Mouse (Mus musculus): ENCODE measurements at regions not wholly inside any gene's neighbourhood (a gene's known extent, or its start where the extent isn't known, plus 50 kb on each side); places are given as distances from the start of the nearest gene placed in this dataset.

GRCm38 (mm10) chr9:47909051-47909450 lies 252.8 kb upstream of the Nxpe4 start:
- no peak for DNase-seq

- DNase-seq: no peak
Observed at GRCm38 (mm10) chr9:47910501-47910906, 251.3 kb upstream of the Nxpe4 start.

- DNase-seq: no peak
Observed at GRCm38 (mm10) chr9:47912823-47913222, 249.0 kb upstream of the Nxpe4 start.

DNA sequence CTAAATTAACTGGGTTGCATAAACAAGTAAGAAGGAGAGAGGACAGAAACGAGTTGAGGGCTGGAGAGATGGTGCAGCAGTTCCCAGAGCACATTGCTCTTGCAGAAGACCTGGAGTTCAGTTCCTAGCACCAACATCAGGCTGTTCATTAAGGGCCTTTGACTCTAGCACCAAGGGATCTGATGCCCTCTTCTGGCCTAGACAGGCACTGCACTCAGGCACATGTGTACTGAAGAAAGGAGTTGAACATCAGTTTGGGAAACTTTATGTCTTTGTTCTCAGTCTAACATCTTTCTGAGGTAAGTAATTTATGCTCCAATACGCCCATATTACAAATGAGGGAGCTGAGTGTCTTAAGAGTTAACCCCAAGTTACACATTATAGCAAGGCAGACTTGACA lies 226.5 kb upstream of the Nxpe4 start:
- DNase-seq: peak; percentile 1

- DNase-seq: no peak
Observed at GRCm38 (mm10) chr9:47935957-47936457, 225.8 kb upstream of the Nxpe4 start.

- no peak for DNase-seq
Observed at GRCm38 (mm10) chr9:47938941-47939710, 222.7 kb upstream of the Nxpe4 start.

DNA sequence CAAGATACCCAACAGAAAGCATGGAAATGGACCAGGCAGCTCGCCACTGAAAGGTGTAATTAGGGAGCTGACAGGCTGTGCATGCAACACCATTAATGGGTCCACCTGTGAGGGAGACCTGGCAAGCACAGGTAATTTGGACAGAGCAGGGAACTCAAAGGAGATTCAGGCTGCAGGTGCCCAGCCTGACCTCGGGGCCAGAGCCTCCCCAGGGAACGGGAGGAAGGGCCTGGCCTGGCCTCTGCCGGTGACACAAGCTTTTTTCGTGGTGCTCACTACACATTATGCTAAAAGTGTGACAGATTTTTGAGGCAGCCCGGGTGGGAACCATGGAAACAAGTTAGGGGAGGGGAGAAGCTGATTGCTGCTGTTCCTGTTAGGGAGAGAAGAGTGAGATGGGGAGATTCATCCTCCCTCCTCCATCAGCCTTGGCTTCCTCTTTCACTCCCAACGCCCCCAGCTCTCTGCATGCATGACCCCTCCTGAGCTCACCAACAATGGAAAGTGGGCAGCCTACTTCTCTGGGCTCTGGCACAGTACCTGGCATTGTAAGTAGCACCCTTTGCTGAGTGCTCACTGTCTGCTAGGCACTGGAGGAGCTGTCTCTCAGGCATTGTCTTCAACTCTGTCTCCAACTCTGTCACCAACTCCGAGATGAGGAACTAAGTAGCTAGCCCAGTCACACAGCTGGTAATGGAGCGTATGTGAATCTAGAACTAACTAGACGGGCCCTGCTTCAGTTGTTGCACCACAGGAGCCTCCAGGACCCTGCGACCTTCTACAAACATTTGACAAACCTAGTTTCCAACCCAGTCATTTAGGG lies 218.9 kb upstream of the Nxpe4 start:
- no peak for DNase-seq

DNA sequence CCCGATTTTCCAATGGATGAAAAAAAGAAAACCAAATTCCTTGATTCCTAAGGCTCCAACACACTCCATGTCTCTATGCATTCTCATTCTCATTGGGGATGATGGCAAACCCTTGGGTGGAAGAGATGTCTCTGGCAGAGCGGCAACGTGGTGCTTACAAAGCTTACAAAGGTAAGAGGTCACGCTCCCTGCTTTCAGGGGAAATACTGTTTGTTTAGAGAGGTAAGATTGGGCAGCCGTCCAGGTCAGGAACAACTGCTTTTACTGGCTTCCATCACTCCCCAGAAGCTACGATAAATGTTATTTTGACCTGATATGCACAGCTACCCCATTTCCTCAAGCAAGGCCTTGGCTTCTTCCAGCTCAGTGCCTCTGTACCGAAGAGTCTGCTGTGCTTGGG lies 215.6 kb upstream of the Nxpe4 start:
- no peak for DNase-seq

DNA sequence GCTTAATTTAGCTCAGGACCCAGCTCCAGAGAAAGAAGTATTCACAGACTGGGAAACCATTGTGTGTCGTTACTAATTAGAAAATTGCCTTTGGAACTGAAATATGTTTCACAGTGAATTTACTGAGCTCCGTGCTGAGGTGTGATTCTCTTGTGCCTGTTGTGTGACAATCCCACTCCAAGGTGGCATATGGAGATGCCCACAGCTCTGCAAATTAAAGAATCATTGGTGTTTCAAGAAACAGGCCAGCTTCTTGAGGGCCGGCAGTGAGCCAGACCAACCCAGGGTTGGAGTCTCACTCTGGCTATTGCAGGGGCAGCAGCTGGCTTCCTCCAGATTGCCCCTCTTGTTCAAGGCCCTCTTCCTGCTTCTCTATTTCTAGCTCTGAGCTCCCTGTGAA lies 203.9 kb upstream of the Nxpe4 start:
- DNase-seq: no peak

GRCm38 (mm10) chr9:47958861-47959260 lies 203.0 kb upstream of the Nxpe4 start:
- no peak for DNase-seq

DNA sequence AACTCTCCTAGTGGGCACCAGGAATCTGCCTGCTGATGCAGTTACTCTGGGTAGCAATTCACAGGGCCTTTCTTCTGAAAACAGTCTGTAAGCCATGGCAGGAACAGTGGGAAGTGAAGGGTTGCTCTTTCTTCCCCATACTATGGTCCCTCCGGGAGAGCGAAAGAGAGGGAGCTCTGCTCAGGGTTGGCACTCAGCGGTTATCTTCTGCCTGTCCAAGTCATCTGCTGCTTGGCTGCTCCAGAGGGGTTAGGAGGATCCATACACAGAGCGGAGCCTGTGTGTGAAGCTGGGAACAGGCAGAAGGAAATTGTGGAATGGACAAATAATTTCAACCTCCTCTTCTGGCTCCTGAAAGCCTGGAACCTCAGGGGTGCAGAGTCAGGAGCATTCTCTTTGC lies 200.6 kb upstream of the Nxpe4 start:
- DNase-seq: no peak

DNA sequence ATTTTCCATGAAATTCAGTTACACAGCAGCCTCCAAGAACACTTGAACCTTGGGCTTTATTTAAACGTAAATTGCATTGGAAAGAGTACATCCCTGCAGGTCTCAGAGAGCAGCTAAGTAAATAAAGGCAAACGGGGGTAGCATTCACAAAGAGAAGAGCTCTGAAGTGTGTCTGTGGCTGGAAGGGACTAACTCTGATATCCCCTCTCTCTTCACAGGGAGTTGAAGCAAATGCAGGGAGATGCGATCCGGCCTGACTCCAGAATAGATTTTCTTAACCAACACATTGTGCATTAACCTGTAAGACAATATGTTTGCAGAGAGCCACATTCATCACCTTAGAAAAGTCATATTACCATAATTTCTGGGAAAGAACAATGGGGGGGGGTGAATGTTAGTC lies 199.7 kb upstream of the Nxpe4 start:
- no peak for DNase-seq

GRCm38 (mm10) chr9:47962589-47962988 lies 199.2 kb upstream of the Nxpe4 start:
- no peak for DNase-seq

DNA sequence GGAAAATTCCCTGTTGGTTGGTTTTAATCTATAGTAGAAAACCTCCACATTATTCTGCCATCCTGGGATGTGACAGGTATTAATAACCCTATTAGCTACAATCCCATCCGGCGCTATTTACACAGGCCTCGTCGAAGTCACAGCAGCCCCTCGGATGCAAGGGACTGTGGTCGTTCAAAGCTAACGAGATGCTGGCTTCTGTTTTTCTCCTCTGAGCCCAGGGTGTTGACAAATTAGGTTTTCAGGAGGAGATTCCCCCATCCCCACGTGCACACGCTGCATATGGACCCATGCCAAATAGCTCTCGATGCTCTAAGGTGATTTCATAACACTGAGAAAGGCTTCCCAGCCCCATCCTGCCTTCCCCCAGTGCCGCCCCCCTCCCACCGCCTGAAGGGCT lies 188.7 kb upstream of the Nxpe4 start:
- no peak for DNase-seq

DNA sequence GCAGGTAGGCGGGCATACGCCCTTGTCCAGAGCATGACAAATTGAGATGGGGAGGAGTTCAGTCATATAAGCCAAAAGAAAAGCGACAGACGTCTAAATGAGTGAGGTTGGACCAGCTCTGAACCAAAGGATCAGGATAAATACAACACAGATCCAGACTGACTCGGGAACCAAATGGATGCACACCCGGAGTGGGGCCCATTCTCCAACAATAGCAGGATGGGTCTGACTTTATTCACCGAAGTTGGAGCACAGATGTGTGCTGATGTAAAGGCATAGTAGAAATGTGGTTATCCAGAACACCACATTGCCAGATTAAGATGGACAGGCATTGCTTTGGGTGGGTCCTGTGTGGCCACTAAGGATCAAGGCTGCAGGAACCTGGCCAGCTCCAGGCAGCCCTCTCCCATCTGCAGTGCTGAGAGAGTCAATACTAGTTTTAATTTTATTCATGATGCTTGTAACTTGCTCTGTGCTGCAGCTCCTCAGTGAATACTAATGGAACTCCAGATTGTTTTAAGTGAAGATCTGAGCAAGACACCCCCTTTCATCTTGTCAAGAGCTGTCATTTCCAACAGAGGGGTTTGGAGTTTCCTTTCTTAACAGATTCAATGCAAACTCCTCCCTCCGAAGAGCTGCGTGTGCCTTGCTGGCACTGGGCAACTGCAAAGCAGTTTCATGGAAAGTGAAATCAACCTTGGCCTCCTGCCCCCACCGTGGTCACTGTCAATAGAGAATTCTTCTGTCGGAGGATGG lies 176.3 kb upstream of the Nxpe4 start:
- no peak for DNase-seq

- DNase-seq: no peak
Observed at GRCm38 (mm10) chr9:47987266-47987665, 174.6 kb upstream of the Nxpe4 start.

DNA sequence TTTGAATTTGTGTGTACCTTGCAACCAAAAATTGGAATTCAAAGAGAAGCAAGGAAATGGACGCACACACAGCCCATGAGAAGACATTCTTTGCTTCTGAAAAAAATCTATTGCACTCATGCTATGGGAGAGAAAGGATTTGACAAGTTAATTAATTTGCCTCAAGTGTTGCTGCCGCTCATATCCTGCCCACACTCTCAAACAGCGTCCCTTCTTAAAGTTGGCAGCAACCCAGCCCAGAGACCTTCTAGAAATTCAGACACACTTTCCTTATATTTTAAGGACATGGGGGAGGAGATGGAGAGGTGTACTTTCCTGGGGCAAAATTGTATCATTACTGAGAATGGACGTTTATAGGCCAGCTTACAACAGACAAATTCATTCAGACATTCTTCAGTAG lies 167.2 kb upstream of the Nxpe4 start:
- DNase-seq: no peak

DNA sequence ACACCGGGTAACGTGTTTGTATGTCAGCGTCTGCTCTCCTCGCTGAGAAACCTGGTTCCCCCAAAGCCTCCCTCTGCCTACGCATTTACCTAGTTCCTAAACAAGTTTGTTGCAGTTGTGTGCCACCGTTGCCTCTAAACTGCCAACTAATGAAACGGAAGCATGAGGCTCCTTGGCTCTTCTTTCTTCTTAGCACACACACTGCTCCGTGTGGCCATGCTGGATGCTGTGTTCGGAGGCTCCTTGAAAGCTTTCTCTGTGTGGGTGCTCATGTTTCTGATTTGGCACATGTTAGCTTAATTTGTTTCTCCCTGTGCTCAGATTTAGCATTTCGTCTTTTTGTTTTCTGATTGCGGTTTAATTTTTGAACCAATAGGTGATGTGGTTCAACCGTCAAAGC lies 162.2 kb upstream of the Nxpe4 start:
- DNase-seq: no peak

- DNase-seq: no peak
Observed at GRCm38 (mm10) chr9:48029021-48029420, 132.8 kb upstream of the Nxpe4 start.

DNA sequence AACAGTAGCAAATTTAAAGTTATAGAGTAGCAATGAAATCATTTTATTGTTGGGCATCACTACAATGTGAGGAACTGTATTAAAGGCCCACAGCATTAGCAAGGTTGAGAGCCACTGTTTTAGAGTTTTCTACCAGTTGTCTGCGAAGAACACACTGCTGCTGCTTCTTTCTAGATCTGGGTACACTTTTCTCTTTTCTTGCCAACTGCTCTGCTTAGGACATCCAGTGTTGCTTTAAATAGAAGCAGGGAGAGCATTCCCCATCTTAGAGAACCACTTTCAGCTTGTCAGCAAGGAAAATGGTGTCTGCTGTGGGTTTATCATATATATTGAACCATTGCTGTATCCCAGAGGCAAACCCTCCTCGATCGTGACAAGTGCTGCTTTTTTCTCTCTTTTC lies 131.0 kb upstream of the Nxpe4 start:
- DNase-seq: no peak

GRCm38 (mm10) chr9:48035959-48036358 lies 125.9 kb upstream of the Nxpe4 start:
- no peak for DNase-seq

DNA sequence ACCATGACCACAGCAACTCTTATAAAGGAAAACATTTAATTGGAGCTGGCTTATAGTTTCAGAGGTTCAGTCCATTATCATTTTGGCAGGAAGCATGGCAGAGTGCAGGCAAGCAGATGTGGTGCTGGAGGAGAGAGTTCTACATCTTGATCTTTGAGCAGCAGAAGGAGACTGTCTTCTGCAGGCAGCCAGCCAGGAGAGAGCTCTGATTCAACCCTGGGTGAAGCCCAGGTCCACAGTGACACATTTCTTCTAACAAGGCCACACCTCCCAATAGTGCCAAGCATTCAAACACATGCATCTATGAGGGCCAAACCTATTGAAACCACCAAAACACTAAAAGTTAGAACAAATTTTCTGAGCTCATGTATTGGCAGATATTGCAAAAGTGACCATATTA lies 117.0 kb upstream of the Nxpe4 start:
- no peak for DNase-seq

GRCm38 (mm10) chr9:48047846-48048245 lies 114.0 kb upstream of the Nxpe4 start:
- DNase-seq: no peak

Measured in B cell, adult 2 months (primary cell).